Mouse (Mus musculus) bone marrow, adult 2 months (tissue): ENCODE results near the gene Smco4.

Source experiments
- CTCF ChIP-seq: fragments of 200-500 bp; IDR thresholded peaks from 2 replicates; pipeline ENCODE4 v1.5.1; 2011; ENCODE audit warnings: low read length, control low read depth; ENCODE audit not compliant: control insufficient read depth, insufficient read depth
- POLR2A ChIP-seq: fragments of 200-500 bp; IDR thresholded peaks from 2 replicates; pipeline ENCODE4 v1.6.1; 2011; ENCODE audit warnings: low read depth, mild to moderate bottlenecking, control low read depth, low read length, borderline replicate concordance; ENCODE audit not compliant: control insufficient read depth

- TF ChIP-seq POLR2A (no peak), CTCF (no peak)
Observed at GRCm38 (mm10) chr9:15489293-15489692, 3.9 kb upstream of the Smco4 start.
